Mouse (Mus musculus): ENCODE data around the gene Ap1m2.
"Not testable (repeated sequence)": the region's sequence is repeated elsewhere in the genome, so short reads cannot be mapped to it uniquely, and the experiment has no call there.

DNA sequence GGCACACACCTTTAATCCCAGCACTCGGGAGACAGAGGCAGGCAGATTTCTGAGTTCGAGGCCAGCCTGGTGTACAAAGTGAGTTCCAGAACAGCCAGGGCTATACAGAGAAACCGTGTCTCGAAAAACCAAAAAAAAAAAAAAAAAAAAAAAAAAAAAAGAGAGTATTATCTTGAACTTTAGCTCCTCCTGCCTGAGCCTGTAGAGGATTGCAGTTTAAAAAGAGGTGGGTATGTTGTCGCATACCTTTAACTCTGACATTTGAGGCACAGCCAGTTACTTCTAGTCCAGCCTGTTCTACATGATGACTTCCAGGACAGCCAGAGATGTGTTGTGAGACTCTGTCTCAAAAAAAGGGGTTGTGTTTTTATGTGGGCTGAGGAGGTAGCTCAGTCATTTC lies 42.5 kb downstream of the Ap1m2 start:
- not testable (repeated sequence) for TF ChIP-seq POLR2A (IDR thresholded peaks at IDR 0.05; ENCODE audit: extremely low read depth, insufficient read depth, low read length); CTCF (IDR thresholded peaks at IDR 0.05; ENCODE audit: low read depth, low read length)

Data from liver, adult 2 months (tissue).